Mouse (Mus musculus): ENCODE data around the gene Pla2g3.

- no peak for TF ChIP-seq POLR2A (IDR thresholded peaks at IDR 0.05; ENCODE audit: borderline replicate concordance, low read depth, low read length)
- TF ChIP-seq CTCF (IDR thresholded peaks at IDR 0.05; ENCODE audit: low read depth, low read length) = no peak
These were observed 39.1 kb downstream of the Pla2g3 start for GRCm38 (mm10) chr11:3526979-3527738.

Measured in bone marrow macrophage, adult 2 months (primary cell).